Mouse (Mus musculus): ENCODE measurements at regions not wholly inside any gene's neighbourhood (a gene's known extent, or its start where the extent isn't known, plus 50 kb on each side); places are given as distances from the start of the nearest gene placed in this dataset.

GRCm38 (mm10) chr2:117804686-117805085 is 307.0 kb upstream of the Thbs1 start:
- H3K27ac ChIP-seq = no peak overlapping the region
- no peaks in the 10 kb centered on the region for H3K27me3 ChIP-seq (replicated peaks)
- no peaks in the 10 kb centered on the region; the same call in 1 of the 2 replicates for H3K4me1 ChIP-seq
- no peak overlapping the region for H3K4me3 ChIP-seq (replicated peaks)
- H3K9ac ChIP-seq = no peak overlapping the region
- no peaks in the 10 kb centered on the region for H3K36me3 ChIP-seq
- no peak overlapping the region for H3K4me2 ChIP-seq
- H3K9me3 ChIP-seq = no peaks in the 10 kb centered on the region
- no peak for ATAC-seq (ENCODE audit: insufficient read depth, low FRiP score, low read depth)

GRCm38 (mm10) chr2:117807121-117807520 is 304.6 kb upstream of the Thbs1 start:
- Histone ChIP-seq H3K4me1 (no peaks in the 10 kb centered on the region), H3K9ac (no peak overlapping the region), H3K27ac (no peak overlapping the region), H3K9me3 (no peaks in the 10 kb centered on the region), H3K27me3 (replicated peaks) (no peaks in the 10 kb centered on the region), H3K36me3 (no peaks in the 10 kb centered on the region), H3K4me2 (no peak overlapping the region), H3K4me3 (replicated peaks) (no peak overlapping the region)
- 79% methylated on average over 3 of the region's 3 CpGs for WGBS
- ATAC-seq (ENCODE audit: insufficient read depth, low FRiP score, low read depth) = no peak

- no peaks in the 10 kb centered on the region for H3K9me3 ChIP-seq
- 43% methylated on average over 1 of the region's 1 CpGs for WGBS
- no peak overlapping the region for H3K4me2 ChIP-seq
- no peaks in the 10 kb centered on the region for H3K27me3 ChIP-seq (replicated peaks)
- H3K4me1 ChIP-seq = no peaks in the 10 kb centered on the region
- ATAC-seq (ENCODE audit: insufficient read depth, low FRiP score, low read depth) = no peak
- H3K9ac ChIP-seq = no peak overlapping the region
- H3K36me3 ChIP-seq = no peaks in the 10 kb centered on the region
- H3K27ac ChIP-seq = no peak overlapping the region
- H3K4me3 ChIP-seq (replicated peaks) = no peak overlapping the region
These were observed 300.2 kb upstream of the Thbs1 start for GRCm38 (mm10) chr2:117811506-117811905.

- 79% methylated on average over 2 of the region's 2 CpGs for WGBS
- H3K9ac ChIP-seq = no peak overlapping the region
- no peaks in the 10 kb centered on the region for H3K36me3 ChIP-seq
- no peak overlapping the region for H3K27ac ChIP-seq
- H3K9me3 ChIP-seq = no peaks in the 10 kb centered on the region
- no peaks in the 10 kb centered on the region for H3K27me3 ChIP-seq (replicated peaks)
- H3K4me1 ChIP-seq = no peaks in the 10 kb centered on the region
- no peak overlapping the region for H3K4me2 ChIP-seq
- no peak for ATAC-seq (ENCODE audit: insufficient read depth, low FRiP score, low read depth)
- no peak overlapping the region for H3K4me3 ChIP-seq (replicated peaks)
These were observed 299.7 kb upstream of the Thbs1 start for GRCm38 (mm10) chr2:117811931-117812330.

- Histone ChIP-seq H3K9me3 (no peaks in the 10 kb centered on the region), H3K9ac (no peak overlapping the region), H3K27ac (no peak overlapping the region), H3K4me3 (replicated peaks) (no peak overlapping the region), H3K4me1 (peaks cover 4% of the 10 kb centered on the region; the same call in 1 of the 2 replicates), H3K36me3 (no peaks in the 10 kb centered on the region), H3K27me3 (replicated peaks) (no peaks in the 10 kb centered on the region), H3K4me2 (no peak overlapping the region)
- no peak for ATAC-seq (ENCODE audit: insufficient read depth, low FRiP score, low read depth)
- 58% methylated on average over 3 of the region's 3 CpGs for WGBS
These were observed 291.9 kb upstream of the Thbs1 start for GRCm38 (mm10) chr2:117819701-117820225.

GRCm38 (mm10) chr2:117820708-117821107 is 291.0 kb upstream of the Thbs1 start:
- Histone ChIP-seq H3K27me3 (replicated peaks) (no peaks in the 10 kb centered on the region), H3K4me2 (no peak overlapping the region), H3K27ac (no peak overlapping the region), H3K4me3 (replicated peaks) (no peak overlapping the region), H3K36me3 (no peaks in the 10 kb centered on the region), H3K4me1 (peaks cover 4% of the 10 kb centered on the region; the same call in 1 of the 2 replicates), H3K9me3 (no peaks in the 10 kb centered on the region), H3K9ac (no peak overlapping the region)
- no peak for ATAC-seq (ENCODE audit: insufficient read depth, low FRiP score, low read depth)

GRCm38 (mm10) chr2:117825088-117825487 is 286.6 kb upstream of the Thbs1 start:
- ATAC-seq (ENCODE audit: insufficient read depth, low FRiP score, low read depth) = no peak
- no peaks in the 10 kb centered on the region for H3K27me3 ChIP-seq (replicated peaks)

GRCm38 (mm10) chr2:117827278-117827677 is 284.4 kb upstream of the Thbs1 start:
- Histone ChIP-seq H3K4me3 (replicated peaks) (no peak overlapping the region), H3K27me3 (replicated peaks) (no peaks in the 10 kb centered on the region), H3K9ac (no peak overlapping the region), H3K36me3 (no peaks in the 10 kb centered on the region), H3K27ac (no peak overlapping the region), H3K9me3 (no peaks in the 10 kb centered on the region), H3K4me2 (no peak overlapping the region), H3K4me1 (no peaks in the 10 kb centered on the region)
- 70% methylated on average over 3 of the region's 3 CpGs for WGBS
- ATAC-seq (ENCODE audit: insufficient read depth, low FRiP score, low read depth) = no peak

More at GRCm38 (mm10) chr2:117825088-117825487, 286.6 kb upstream of the Thbs1 start:
- no peak overlapping the region for H3K27ac ChIP-seq
- WGBS = 71% methylated on average over 8 of the region's 8 CpGs
- H3K4me3 ChIP-seq (replicated peaks) = no peak overlapping the region
- no peak overlapping the region for H3K4me2 ChIP-seq
- H3K9me3 ChIP-seq = no peaks in the 10 kb centered on the region
- H3K36me3 ChIP-seq = no peaks in the 10 kb centered on the region
- H3K9ac ChIP-seq = no peak overlapping the region
- H3K4me1 ChIP-seq = no peaks in the 10 kb centered on the region

- WGBS = 41% methylated on average over 2 of the region's 2 CpGs
- Histone ChIP-seq H3K36me3 (no peaks in the 10 kb centered on the region), H3K4me2 (no peak overlapping the region), H3K4me3 (replicated peaks) (no peak overlapping the region), H3K9ac (no peak overlapping the region), H3K4me1 (no peaks in the 10 kb centered on the region), H3K27ac (no peak overlapping the region), H3K27me3 (replicated peaks) (no peaks in the 10 kb centered on the region), H3K9me3 (no peaks in the 10 kb centered on the region)
- ATAC-seq (ENCODE audit: insufficient read depth, low FRiP score, low read depth) = no peak
These were observed 273.3 kb upstream of the Thbs1 start for GRCm38 (mm10) chr2:117838387-117838786.

- Histone ChIP-seq H3K4me3 (replicated peaks) (no peak overlapping the region), H3K36me3 (no peaks in the 10 kb centered on the region), H3K4me2 (no peak overlapping the region), H3K27me3 (replicated peaks) (no peaks in the 10 kb centered on the region), H3K27ac (no peak overlapping the region), H3K4me1 (no peaks in the 10 kb centered on the region), H3K9me3 (no peaks in the 10 kb centered on the region), H3K9ac (no peak overlapping the region)
- WGBS = 90% methylated on average over 1 of the region's 1 CpGs
- no peak for ATAC-seq (ENCODE audit: insufficient read depth, low FRiP score, low read depth)
These were observed 271.3 kb upstream of the Thbs1 start for GRCm38 (mm10) chr2:117840406-117840805.

- no peak overlapping the region for H3K27ac ChIP-seq
- no peak overlapping the region for H3K4me2 ChIP-seq
- H3K4me3 ChIP-seq (replicated peaks) = no peak overlapping the region
- no peak overlapping the region for H3K9ac ChIP-seq
- WGBS = 42% methylated on average over 1 of the region's 1 CpGs
- H3K9me3 ChIP-seq = no peaks in the 10 kb centered on the region
- H3K36me3 ChIP-seq = no peaks in the 10 kb centered on the region
- ATAC-seq (ENCODE audit: insufficient read depth, low FRiP score, low read depth) = no peak
- no peaks in the 10 kb centered on the region for H3K27me3 ChIP-seq (replicated peaks)
- no peaks in the 10 kb centered on the region for H3K4me1 ChIP-seq
These were observed 269.2 kb upstream of the Thbs1 start for GRCm38 (mm10) chr2:117842309-117842986.

- Histone ChIP-seq H3K4me2 (no peak overlapping the region), H3K27ac (no peak overlapping the region), H3K27me3 (replicated peaks) (no peaks in the 10 kb centered on the region), H3K9ac (no peak overlapping the region), H3K9me3 (no peaks in the 10 kb centered on the region), H3K4me1 (no peaks in the 10 kb centered on the region), H3K36me3 (no peaks in the 10 kb centered on the region), H3K4me3 (replicated peaks) (no peak overlapping the region)
- WGBS = 62% methylated on average over 1 of the region's 1 CpGs
- no peak for ATAC-seq (ENCODE audit: insufficient read depth, low FRiP score, low read depth)
These were observed 259.2 kb upstream of the Thbs1 start for GRCm38 (mm10) chr2:117852442-117852841.

- 80% methylated on average over 3 of the region's 3 CpGs for WGBS
- H3K27me3 ChIP-seq (replicated peaks) = no peaks in the 10 kb centered on the region
These were observed 249.4 kb upstream of the Thbs1 start for GRCm38 (mm10) chr2:117862301-117862700.

More at GRCm38 (mm10) chr2:117862301-117862700, 249.4 kb upstream of the Thbs1 start:
- Histone ChIP-seq H3K4me2 (no peak overlapping the region), H3K9ac (no peak overlapping the region), H3K27ac (no peak overlapping the region), H3K9me3 (no peaks in the 10 kb centered on the region), H3K4me1 (peaks cover 4% of the 10 kb centered on the region; the same call in 1 of the 2 replicates), H3K4me3 (replicated peaks) (no peak overlapping the region), H3K36me3 (no peaks in the 10 kb centered on the region)
- no peak for ATAC-seq (ENCODE audit: insufficient read depth, low FRiP score, low read depth)

All from stomach, embryonic 15.5 days (tissue).